Mouse (Mus musculus): ENCODE measurements around the gene Zfp967. TPM values are rescaled to one million over a fixed set of nuclear protein-coding genes. Genes with fewer than 3 reads are reported as not detected.
"Not testable (repeated sequence)": the region's sequence is repeated elsewhere in the genome, so short reads cannot be mapped to it uniquely, and the experiment has no call there.

Zfp967 gene
- not detected in 2 replicates for polyA plus RNA-seq (2014; fragmentation: Nextera tagmentation; extraction: Ambion mirVana)

DNA sequence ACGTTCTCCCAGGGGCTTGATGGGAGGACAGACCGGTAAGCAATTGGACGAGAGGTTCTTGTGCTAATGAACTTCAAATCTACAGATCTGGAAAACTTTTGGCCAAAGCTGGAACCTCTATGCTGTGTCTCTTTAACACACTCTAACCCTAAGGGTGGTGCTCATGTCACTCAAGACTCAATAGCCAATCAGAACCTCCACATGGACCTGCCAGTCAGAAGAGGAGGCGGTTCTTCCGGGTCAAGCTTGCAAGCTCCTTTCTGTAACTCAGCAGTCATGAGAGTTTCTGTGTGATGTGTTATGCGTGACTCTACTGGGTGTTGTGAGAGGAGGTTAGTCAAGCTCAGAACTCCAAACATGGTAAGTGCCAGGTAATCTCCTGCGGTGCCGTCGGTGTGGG is at the start of gene Zfp967:
Gene Zfp967 (plus strand): TSS at position 301 of the 400 bp plus-strand sequence.
- H3K27me3 ChIP-seq (ENCODE audit: control insufficient read depth, insufficient read depth, low read length); ATAC-seq (replicated peaks; ENCODE audit: insufficient number of reproducible peaks, low FRiP score, low TSS enrichment); H3K9me3 ChIP-seq (replicated peaks; ENCODE audit: control insufficient read depth, low read length); H3K27ac ChIP-seq (ENCODE audit: low read depth, low read length); H3K9ac ChIP-seq (ENCODE audit: low read depth, low read length); H3K4me3 ChIP-seq (ENCODE audit: low read depth, low read length); H3K4me1 ChIP-seq (ENCODE audit: control insufficient read depth, insufficient read depth, low read length); H3K4me2 ChIP-seq; H3K36me3 ChIP-seq (ENCODE audit: control insufficient read depth, insufficient read depth, low read length): not testable (repeated sequence)
- no CpG with 5 or more reads among the region's 9 CpGs for WGBS (ENCODE audit: insufficient replicate concordance)

DNA sequence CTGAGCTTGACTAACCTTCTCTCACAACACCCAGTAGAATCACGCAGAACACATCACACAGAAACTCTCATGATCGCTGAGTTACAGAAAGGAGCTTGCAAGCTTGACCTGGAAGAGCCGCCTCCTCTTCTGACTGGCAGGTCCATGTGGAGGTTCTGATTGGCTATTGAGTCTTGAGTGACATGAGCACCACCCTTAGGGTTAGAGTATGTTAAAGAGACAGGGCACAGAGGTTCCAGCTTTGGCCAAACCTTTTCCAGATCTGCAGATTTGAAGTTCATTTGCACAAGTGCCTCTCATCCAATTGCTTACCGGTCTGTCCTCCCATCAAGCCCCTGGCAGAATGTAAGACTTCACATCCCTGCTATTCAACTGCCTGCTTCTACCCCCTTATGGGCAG is 34.2 kb upstream of the Zfp967 start, which contains the start of gene Gm14434:
Gene Gm14434 (minus strand): TSS at position 101 of the 400 bp plus-strand sequence.
- H3K36me3 ChIP-seq (ENCODE audit: control insufficient read depth, insufficient read depth, low read length), result not testable (repeated sequence)

More for the DNA sequence above, 34.2 kb upstream of the Zfp967 start, which contains the start of gene Gm14434:
- not testable (repeated sequence) for H3K4me1 ChIP-seq (ENCODE audit: control insufficient read depth, insufficient read depth, low read length); H3K27me3 ChIP-seq (ENCODE audit: control insufficient read depth, insufficient read depth, low read length); H3K4me3 ChIP-seq (ENCODE audit: low read depth, low read length); H3K4me2 ChIP-seq; H3K9me3 ChIP-seq (replicated peaks; ENCODE audit: control insufficient read depth, low read length); H3K27ac ChIP-seq (ENCODE audit: low read depth, low read length); ATAC-seq (replicated peaks; ENCODE audit: insufficient number of reproducible peaks, low FRiP score, low TSS enrichment); H3K9ac ChIP-seq (ENCODE audit: low read depth, low read length)
- no CpG with 5 or more reads among the region's 4 CpGs for WGBS (ENCODE audit: insufficient replicate concordance)

Other genes with a start within 250 kb of the Zfp967 start
- not detected in 2 replicates for gene Gm11009, start 201.6 kb upstream of the Zfp967 start, polyA plus RNA-seq (2014; fragmentation: Nextera tagmentation; extraction: Ambion mirVana)
- 14.3 and 19.5 TPM in 2 replicates for gene Gm14435, start 97.5 kb upstream of the Zfp967 start, polyA plus RNA-seq (2014; fragmentation: Nextera tagmentation; extraction: Ambion mirVana)
- 1.1 and 2.7 TPM in 2 replicates for gene Gm14434, start 34.3 kb upstream of the Zfp967 start, polyA plus RNA-seq (2014; fragmentation: Nextera tagmentation; extraction: Ambion mirVana)
- 14.0 and 20.6 TPM in 2 replicates for gene Gm14308, start 115.3 kb downstream of the Zfp967 start, polyA plus RNA-seq (2014; fragmentation: Nextera tagmentation; extraction: Ambion mirVana)
- gene Zfp973, start 149.5 kb downstream of the Zfp967 start, polyA plus RNA-seq (2014; fragmentation: Nextera tagmentation; extraction: Ambion mirVana), result 10.3 and 12.1 TPM in 2 replicates
- 26.1 and 33.7 TPM in 2 replicates for gene Gm14305, start 187.3 kb downstream of the Zfp967 start, polyA plus RNA-seq (2014; fragmentation: Nextera tagmentation; extraction: Ambion mirVana)